Mouse (Mus musculus): ENCODE measurements at regions not wholly inside any gene's neighbourhood (a gene's known extent, or its start where the extent isn't known, plus 50 kb on each side); places are given as distances from the start of the nearest gene placed in this dataset.

GRCm38 (mm10) chr2:136646917-136647316 is 66.3 kb upstream of the Snap25 start:
- TF ChIP-seq POLR2A (IDR thresholded peaks at IDR 0.05; ENCODE audit: extremely low read depth, insufficient read depth, low read length) (no peak), CTCF (IDR thresholded peaks at IDR 0.05; ENCODE audit: extremely low read depth, insufficient read depth, low read length) (no peak)

Data from cortical plate, adult 2 months (tissue).